Mouse (Mus musculus) embryonic fibroblast, embryonic 13.5 days (primary cell): ENCODE data around the gene Cyp2b10. TPM values are rescaled to one million over a fixed set of nuclear protein-coding genes. Genes with fewer than 3 reads are reported as not detected.

Source experiments
- H3K27ac ChIP-seq: 2 replicates; pipeline ENCODE4 v1.5.1; 2012; ENCODE audit warnings: low read length, control low read depth, inconsistent platforms; ENCODE audit not compliant: insufficient read depth
- H3K4me1 ChIP-seq: 2 replicates; pipeline ENCODE4 v1.6.1; 2011; ENCODE audit warnings: low read length; ENCODE audit not compliant: control insufficient read depth, insufficient read depth
- H3K4me3 ChIP-seq: 2 replicates; pipeline ENCODE4 v1.5.1; 2011; ENCODE audit warnings: mild to moderate bottlenecking, control low read depth, low read length; ENCODE audit not compliant: insufficient read depth
- CTCF ChIP-seq: IDR thresholded peaks from 2 replicates; pipeline ENCODE4 v1.5.1; 2011; ENCODE audit warnings: mild to moderate bottlenecking, control low read depth, low read length, moderate library complexity, borderline replicate concordance; ENCODE audit not compliant: insufficient read depth
- POLR2A ChIP-seq: IDR thresholded peaks from 2 replicates; pipeline ENCODE4 v1.6.1; 2011; ENCODE audit warnings: low read depth, mild to moderate bottlenecking, control low read depth, low read length, moderate library complexity
- polyA plus RNA-seq: library from polyadenylated mRNA; stranded (reverse); fragments of >200 nt; gene quantifications from 2 replicates; pipeline ENCODE4 v1.2.4, GENCODE M21; 2011; ENCODE audit warnings: low read depth; ENCODE audit not compliant: missing spikeins, insufficient read length

Gene Cyp2b10
- not detected in 2 replicates for polyA plus RNA-seq

GRCm38 (mm10) chr7:25897411-25897810 lies at the start of gene Cyp2b10:
Gene Cyp2b10, plus strand, starts transcription at chr7:25897620.
- Histone ChIP-seq H3K4me1 (no peaks in the 10 kb centered on the region), H3K4me3 (no peak within 1 kb of the TSS), H3K27ac (no peak within 1 kb of the TSS)
- TF ChIP-seq POLR2A = no peak
- no peak for TF ChIP-seq CTCF

- peak overlapping the region; percentile 34 for H3K4me3 ChIP-seq
- no peaks in the 10 kb centered on the region; the same call in 1 of the 2 replicates for H3K4me1 ChIP-seq
- TF ChIP-seq POLR2A (peak; percentile 42; the same call in 1 of the 2 replicates), CTCF (peak; percentile 20; the same call in 1 of the 2 replicates)
- H3K27ac ChIP-seq = no peak overlapping the region
Observed at GRCm38 (mm10) chr7:25847722-25848443, 49.5 kb upstream of the Cyp2b10 start.

- no peak overlapping the region for H3K27ac ChIP-seq
- TF ChIP-seq POLR2A = no peak
- no peak for TF ChIP-seq CTCF
- H3K4me3 ChIP-seq = peak overlapping the region; percentile 34
- H3K4me1 ChIP-seq = no peaks in the 10 kb centered on the region; the same call in 1 of the 2 replicates
Observed at GRCm38 (mm10) chr7:25848444-25848812, 49.0 kb upstream of the Cyp2b10 start.

- H3K27ac ChIP-seq = no peak overlapping the region
- H3K4me3 ChIP-seq = no peak overlapping the region
- TF ChIP-seq POLR2A (no peak), CTCF (peak; percentile 68)
- no peaks in the 10 kb centered on the region for H3K4me1 ChIP-seq
Observed at GRCm38 (mm10) chr7:25855082-25855481, 42.3 kb upstream of the Cyp2b10 start.

GRCm38 (mm10) chr7:25859962-25860870 lies 37.2 kb upstream of the Cyp2b10 start:
- no peak overlapping the region for H3K4me3 ChIP-seq
- H3K4me1 ChIP-seq = no peaks in the 10 kb centered on the region
- no peak for TF ChIP-seq POLR2A
- peak; percentile 44; the same call in 1 of the 2 replicates for TF ChIP-seq CTCF
- no peak overlapping the region for H3K27ac ChIP-seq

- no peak overlapping the region for H3K4me3 ChIP-seq
- TF ChIP-seq CTCF = no peak
- TF ChIP-seq POLR2A = no peak
- H3K27ac ChIP-seq = no peak overlapping the region
- no peaks in the 10 kb centered on the region for H3K4me1 ChIP-seq
Observed at GRCm38 (mm10) chr7:25862365-25862764, 35.1 kb upstream of the Cyp2b10 start.

- H3K4me1 ChIP-seq = no peaks in the 10 kb centered on the region
- H3K4me3 ChIP-seq = no peak overlapping the region
- TF ChIP-seq POLR2A (no peak), CTCF (no peak)
- H3K27ac ChIP-seq = no peak overlapping the region
Observed at GRCm38 (mm10) chr7:25863756-25864155, 33.7 kb upstream of the Cyp2b10 start.

- Histone ChIP-seq H3K27ac (no peak overlapping the region), H3K4me3 (no peak overlapping the region), H3K4me1 (no peaks in the 10 kb centered on the region)
- TF ChIP-seq CTCF (no peak), POLR2A (no peak)
Observed at GRCm38 (mm10) chr7:25864861-25865260, 32.6 kb upstream of the Cyp2b10 start.

GRCm38 (mm10) chr7:25869789-25870188 lies 27.6 kb upstream of the Cyp2b10 start:
- no peaks in the 10 kb centered on the region for H3K4me1 ChIP-seq
- no peak for TF ChIP-seq CTCF
- TF ChIP-seq POLR2A = no peak
- no peak overlapping the region for H3K4me3 ChIP-seq
- no peak overlapping the region for H3K27ac ChIP-seq
